Mouse (Mus musculus) heart, postnatal 4 days (tissue): ENCODE data around the gene Phf5a. TPM values are rescaled to one million over a fixed set of nuclear protein-coding genes. Genes with fewer than 3 reads are reported as not detected.

ENCODE experiments used
- DNase-seq: peaks from one replicate; pipeline ENCODE4 v3.0.0; 2021
- total RNA-seq, 2 experiments: library from RNA; stranded (reverse); gene quantifications; 2 replicates each; pipeline ENCODE4 v1.2.3; 2021

Gene Phf5a
- total RNA-seq, 2 experiments from 2014 or later: 57.9 to 58.9 TPM

DNA sequence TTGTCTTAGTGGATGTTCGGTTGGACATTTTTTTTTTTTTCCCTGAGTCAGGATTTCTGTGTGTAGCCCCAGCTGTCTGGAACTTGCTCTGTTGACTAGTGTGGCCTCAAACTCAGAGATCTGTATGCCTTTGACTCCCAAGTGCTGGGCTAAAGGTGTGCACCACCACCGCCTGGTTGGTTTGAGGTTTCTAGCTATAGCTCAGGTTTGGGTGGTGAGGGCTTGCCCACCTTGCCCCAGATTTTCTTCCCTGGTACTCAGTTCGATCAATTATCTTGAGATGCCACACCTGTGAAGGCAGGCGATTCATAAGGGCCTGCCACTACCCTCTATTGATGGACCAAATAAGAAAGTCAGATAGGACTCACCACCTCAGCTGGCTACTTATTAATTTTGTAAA, 24.6 kb downstream of the Phf5a start:
- DNase-seq: no peak

DNA sequence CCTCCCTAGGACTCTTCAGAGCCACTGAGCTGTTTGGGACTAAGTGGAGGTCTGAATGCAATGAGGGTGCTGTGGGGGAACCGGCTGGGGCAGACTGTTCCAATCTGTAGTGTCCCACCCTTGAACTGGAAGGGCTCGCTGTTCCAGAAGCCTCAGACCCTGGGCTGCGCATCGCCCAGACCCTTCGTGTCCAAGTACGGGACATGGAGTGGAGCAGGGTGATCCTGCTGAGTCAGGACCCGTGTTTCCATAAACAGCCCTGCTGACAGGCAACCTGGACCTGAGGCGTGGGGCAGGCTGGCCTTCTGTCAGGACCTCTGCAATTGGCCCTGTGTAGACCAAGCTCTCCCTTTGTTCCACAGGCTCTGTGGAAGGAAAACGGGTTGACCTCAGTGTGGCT, 25.0 kb downstream of the Phf5a start:
- DNase-seq: no peak

DNA sequence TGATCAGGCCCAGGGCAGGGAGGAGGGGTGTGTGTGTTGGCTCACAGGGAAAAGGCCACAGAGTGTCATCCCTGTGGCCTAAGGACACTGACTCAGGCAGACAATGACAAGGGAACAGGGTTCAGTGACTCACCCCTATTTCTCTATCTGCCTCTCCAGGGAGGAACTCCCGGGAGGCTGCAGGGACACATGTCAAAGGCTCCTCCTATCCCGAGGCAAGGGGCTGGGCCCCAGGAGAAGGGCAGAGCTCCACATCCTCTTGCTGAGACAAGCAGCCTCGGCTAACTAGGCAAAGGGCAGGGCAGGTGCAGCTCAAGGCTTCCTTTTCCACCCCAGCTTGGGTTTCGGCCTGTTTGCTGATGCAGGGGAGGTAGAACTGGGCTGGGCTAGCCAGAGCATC, 26.0 kb downstream of the Phf5a start:
- peak; percentile 59 for DNase-seq

DNA sequence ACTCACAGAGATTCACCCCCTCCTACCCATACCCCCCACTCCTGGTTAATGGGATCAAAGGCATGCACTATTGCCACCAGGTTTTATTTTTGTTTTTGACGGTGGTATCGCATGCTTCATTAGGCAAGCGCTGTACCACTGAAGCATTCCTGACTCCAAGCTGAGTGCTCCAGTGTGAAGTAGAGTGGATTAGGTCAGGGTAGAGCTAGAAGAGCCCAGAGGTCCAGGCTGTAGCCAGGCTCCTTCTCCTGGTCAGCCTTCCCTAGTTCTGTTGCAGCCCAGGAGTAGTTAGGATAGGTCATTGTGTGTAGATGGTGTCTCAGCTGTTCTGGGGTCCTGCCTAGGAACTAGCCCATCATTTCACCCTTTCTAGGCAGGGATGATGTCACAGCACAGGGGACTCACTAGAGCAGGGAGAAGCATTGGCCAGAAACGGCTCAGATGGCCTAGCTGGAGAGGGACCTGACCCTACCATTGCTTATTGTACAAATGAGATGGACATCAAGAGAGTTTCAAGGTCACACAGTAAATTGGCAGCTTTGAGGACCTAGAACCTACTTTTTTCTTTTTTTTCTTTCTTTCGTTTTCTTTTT, 26.6 kb downstream of the Phf5a start:
- no peak for DNase-seq

DNA sequence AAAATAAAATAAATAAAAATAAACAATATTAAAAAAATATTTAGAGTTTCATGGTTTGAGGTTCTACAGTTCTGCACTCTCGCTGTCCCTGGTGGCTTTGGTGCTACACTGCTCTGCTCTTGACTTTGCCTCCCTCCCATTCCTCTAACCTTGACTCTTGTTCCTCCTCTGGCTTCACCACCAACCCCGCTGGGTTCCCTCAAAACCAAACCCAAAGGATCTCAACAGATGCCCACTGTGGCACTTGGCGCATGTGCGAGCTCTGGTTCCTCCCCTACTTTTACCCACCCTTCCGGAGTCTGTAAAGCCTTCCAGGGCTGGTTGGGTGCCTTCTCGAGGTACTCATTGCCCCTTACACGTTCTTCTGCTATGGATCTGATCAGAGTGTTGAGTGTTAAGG, 29.4 kb downstream of the Phf5a start:
- DNase-seq: no peak

DNA sequence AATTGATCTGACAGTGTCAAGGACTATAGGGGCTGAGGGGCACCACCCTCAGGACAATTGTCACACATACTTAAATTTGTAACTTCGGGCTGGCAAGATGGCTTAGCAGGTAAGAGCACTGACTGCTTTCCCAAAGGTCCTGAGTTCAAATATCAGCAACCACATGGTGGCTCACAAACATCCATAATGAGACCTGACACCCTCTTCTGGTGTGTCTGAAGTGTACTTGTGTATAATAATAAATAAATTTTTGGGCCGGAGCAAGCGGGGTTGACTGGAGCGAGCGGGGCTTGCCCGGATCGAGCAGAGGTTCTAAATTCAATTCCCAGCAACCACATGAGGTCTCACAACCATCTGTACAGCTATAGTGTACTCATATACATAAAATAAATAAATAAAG, 31.4 kb downstream of the Phf5a start:
- no peak for DNase-seq

DNA sequence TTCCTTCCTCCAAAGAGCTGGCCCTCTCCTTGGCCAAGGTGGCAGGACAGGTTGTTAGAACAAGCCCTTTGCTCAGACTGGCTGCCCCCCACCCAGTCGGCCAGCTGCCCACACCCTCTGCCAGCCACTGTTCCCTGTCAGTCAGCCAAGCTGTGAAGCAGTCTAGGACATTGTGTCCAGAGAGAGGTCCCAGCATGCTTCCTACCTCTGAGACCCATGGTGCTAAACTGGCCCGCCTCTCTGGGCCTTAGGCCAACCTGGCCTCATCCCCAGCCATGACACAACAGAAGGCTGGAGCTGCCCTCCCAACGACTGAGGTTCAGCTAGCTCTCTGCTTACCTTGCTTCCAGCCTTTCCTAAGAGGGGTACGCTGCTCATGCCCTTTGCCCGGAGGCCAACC, 32.1 kb downstream of the Phf5a start:
- peak; percentile 92 for DNase-seq

DNA sequence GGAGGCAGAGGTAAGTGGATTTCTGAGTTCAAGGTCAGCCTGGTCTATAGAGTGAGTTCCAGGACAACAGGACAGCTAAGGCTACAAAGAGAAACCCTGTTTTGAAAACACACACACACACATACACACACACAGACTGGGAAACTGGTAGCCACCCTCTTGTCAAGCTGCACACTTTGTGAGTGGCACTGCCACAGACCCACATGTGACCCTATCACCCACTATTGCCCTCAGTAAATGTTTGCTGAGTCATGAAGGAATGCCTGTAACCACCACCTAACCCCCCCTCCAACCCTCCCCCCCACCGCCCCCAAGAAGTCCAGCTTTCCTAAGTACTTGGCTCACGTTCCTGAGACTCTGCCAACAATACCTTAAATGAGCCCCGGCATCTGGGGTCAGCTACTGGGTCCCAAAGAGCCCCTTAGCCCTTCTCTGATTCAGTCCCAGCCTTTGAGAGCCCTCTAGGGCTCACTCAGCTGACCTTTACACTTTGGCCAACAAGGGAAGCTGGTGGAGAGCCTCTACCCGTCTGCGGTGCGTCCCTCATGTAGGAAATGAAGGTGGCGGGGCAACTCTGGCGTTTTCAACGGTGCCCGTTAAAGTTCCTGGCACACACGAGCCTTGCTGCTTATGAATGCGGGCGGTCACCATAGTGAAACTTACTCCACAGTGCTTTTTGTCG, 33.0 kb downstream of the Phf5a start:
- DNase-seq: peak; percentile 53

DNA sequence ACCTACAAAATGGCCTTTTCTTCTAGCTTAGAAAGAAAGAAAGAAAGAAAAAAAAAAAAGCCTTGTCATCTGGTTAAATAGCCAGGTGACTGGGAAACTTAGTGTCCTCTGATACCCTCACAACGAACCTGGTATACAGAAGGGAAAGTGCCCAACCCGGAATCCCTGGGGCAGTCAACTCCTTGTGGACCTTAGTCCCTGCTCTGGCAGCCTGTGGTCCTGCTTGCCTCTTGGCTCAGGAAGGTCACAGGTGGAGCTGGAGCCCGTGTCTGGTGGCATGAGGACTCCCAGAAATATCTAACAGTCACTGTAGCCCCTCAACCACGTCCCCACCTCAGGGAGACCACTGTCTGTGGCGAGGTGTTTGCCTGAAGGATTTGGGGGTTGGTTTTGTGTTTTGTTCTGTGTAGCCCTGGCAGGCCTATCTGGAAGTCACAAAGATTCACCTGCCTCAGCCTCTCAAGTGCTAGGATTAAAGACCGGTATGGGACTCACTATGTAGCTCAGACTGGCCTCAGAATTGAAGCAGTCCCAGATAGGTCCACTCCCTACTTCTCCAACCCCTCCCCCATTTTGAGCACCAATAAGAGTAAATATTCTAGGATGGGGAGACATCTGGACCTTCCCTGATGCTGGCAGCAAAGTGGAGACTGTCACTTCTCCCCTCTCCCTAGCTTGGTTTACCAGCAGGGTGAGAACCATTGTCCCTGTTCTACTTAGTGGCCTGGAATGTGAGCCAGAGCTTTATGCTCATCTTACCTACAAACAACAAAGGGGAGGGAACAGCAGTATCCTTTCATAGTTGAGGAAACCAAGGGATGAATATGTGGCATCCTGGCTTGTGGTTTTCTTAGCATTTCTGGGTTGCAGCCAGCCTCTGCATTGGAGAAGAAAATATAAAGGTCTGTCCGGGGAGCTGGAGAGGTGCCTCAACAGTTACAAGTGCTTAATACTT, 34.5 kb downstream of the Phf5a start:
- DNase-seq: peak; percentile 12

DNA sequence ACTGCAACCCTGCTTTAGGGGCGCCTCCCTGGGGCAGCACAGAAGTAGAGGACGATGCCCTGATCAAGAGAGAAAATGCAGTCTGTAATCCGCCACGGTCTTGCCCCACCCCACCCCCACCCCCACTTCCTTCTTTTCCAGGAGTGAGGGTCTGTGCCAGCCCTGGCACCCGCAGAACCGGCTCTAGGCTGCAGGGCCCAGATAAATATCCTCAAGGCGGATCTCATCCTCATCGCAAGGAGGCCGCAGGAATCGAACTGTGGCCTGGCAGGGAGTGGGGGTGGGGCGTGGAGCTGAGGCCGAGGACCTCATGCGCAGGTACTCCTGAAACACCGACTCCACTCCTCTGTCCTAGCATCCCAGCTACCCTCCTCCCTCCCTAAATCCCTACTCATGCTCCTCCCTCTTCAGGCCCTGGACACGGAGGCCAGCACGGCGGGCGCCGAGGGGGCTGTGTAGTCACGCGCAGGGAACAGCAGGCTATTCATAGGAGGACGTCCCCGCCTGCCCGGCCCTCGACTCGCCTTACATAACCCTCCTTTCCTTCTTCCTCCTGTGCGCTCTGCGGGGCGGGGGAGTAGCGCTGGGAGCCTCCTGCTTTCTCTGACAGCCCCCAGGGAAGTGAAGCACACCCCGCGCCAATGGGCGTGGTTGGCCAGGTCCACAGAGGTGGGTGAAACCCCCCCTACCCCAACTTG, 35.4 kb downstream of the Phf5a start:
- peak; percentile 93 for DNase-seq

DNA sequence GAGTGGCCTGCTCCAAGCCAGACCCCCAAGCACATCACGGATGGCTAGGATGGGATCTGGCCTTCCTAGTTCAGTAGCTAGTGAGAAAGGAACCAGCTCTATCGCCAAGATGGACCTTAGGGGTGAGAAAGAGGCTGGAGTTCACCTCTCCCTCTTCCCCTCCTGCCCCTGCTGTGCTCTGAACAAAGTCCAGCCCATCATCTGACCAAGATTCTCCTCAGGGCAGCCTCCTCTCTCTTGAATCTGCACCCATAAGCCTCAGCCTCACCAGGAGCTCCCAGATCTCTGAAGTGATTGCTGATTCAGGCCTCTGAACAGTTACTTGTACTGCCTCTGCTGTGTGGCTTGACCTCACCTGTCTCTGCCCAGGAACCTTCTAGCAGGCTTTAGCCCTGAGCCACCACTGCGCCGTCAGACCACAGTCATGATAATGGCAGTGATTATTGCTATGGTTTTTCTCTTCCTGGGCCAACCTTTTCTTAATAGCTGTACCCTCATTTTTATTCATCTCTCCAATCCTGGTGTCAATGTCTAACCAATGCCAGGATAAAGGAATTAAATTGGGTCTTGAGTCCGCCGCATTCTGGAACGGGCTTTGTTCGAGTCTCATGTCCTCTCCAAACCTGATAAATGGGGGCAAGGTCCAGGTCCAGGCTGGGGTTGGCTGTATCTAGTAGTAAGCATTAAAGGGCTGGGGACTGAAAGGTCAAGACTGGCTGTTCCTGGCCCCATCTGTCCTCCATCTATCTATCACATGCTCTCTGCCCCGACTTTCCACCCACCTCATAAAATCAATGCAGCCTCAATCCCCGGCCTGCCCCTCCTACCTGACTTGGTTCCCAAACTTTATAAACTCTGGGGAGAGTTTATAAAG, 36.5 kb downstream of the Phf5a start:
- peak; percentile 10 for DNase-seq

DNA sequence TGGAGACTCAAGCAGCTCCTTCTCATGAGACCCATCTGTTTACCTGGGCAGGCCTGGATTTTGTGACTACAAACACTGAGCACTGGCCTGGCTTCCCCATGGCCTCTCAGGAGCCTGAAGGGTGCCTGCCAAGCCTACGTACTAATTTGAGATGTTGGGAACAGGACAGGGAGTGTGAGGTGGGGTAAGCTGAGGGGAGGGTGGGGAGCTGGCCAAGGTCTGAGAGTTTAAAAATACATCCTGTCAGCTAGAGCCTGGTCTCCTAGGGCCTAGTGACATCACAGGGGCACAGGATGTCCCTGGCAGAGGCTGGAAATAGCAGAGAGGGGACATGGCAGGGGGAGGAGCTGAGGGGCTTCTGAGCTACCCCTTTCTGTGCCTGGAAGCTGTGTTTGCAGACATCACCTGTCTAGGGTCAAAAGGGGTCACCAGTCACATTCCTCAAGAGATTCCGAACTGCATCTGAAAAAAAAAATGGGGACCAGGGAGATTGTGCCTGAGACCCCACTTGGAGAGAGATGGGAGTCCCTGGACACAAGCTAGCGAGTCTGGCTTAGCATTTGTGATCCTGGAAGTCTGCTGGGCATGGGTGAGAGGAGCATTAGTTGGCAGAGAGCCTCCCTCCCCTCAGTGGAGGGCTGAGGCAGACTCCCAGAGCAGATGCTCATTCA, 37.4 kb downstream of the Phf5a start:
- peak; percentile 72 for DNase-seq

DNA sequence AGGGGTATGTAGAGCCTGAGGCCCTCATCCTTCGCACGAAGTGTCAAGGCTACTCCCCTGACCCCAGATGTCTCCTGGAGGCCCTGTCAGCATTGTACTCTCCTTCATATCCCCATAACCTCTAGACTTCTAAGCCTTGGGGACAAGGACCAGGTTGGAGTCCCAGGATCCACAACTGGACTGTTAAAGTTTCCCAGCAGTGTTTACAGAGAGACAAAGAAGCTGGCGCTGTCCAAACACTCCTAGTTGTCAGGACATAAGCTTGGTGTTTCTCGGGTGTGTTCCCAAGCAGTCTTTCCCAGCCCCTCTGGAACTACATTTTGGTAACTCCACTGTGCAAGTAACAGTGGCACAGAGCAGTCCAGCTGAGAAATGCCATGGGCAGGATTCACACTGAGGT, 38.2 kb downstream of the Phf5a start:
- no peak for DNase-seq

DNA sequence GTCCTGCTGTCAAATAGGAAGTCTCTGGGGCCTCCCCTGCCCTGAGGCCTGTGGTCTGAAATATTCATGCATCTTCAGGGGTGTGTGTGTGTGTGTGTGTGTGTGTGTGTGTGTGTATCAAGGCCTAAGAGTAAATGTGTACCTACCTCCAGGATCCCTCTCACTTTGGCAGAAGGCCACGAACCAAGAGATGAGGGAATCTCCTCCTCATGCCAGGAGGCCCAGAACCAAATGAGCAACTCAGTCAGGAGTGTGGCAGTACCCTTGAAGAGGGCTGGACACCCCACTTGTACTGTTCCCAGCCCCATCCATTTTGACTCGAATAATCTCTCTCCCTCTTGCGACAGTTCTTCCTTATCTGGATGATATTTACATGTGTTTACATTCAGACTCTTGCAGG, 39.5 kb downstream of the Phf5a start:
- peak; percentile 17 for DNase-seq

DNA sequence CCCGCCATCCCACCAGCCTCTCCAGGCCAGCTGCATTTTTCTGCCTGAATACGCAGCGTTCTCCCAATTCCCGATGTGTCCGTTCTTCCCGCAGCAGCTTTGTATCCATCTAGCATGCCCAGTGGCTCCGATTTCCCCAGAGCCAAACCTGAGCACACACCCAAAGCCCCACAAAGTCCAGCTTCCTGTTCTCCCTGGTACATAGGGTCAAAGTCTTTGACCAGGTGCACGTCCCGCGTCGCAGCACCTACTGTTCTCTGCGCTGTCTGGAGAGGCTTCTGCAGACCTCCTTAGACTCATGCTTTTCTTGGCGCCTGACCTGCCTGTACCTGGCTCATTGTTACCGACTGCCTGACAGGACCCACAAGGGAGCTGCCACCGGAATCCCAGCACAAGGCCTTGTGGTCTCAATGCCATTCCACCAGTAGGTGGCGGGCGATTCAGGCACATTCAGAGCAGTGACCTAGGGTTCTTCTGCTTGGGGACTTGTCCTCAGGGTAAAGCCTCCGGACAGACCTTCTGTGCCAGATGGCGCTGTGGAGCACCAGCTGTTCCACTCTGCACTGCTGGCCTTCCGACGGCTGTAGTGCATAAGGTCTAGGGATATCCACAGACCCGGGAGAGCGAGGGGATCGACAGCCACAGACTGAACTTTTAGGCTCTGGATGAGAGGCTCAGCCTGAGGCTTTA, 40.4 kb downstream of the Phf5a start:
- DNase-seq: peak; percentile 96

DNA sequence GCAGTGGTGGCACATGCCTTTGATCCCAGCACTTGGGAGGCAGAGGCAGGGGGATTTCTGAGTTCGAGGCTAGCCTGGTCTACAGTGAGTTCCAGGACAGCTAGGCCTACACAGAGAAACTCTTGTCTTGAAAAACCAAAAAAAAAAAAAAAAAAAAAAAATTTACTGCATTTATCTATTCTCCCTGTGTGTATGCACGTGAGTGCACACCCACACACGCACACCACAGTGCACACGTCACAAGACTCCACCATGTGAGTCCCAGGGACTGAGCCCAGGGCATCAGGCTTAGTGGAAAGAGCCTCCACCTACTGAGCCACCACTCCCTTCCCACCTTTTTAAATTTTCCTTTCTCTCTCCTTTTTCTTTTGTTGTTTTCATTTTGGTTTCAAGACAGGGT, 41.2 kb downstream of the Phf5a start:
- no peak for DNase-seq

DNA sequence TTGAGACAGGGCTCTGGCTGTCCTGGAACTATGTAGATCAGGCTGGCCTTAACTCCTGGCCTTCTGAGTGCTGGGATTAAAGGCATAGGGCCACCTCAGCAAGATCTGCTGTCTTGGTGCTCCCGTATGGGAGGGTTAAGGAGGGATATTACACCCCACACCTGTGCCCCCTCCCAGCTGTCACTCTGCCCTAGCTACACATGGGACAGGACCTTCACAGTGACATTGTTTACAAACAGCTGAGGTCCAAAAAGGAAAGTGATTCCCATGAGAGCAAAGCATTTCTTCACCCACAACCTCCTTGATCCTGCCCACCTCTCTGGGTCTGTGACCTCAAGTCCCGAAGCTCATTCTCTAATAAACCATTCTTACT, 42.5 kb downstream of the Phf5a start:
- DNase-seq: no peak

DNA sequence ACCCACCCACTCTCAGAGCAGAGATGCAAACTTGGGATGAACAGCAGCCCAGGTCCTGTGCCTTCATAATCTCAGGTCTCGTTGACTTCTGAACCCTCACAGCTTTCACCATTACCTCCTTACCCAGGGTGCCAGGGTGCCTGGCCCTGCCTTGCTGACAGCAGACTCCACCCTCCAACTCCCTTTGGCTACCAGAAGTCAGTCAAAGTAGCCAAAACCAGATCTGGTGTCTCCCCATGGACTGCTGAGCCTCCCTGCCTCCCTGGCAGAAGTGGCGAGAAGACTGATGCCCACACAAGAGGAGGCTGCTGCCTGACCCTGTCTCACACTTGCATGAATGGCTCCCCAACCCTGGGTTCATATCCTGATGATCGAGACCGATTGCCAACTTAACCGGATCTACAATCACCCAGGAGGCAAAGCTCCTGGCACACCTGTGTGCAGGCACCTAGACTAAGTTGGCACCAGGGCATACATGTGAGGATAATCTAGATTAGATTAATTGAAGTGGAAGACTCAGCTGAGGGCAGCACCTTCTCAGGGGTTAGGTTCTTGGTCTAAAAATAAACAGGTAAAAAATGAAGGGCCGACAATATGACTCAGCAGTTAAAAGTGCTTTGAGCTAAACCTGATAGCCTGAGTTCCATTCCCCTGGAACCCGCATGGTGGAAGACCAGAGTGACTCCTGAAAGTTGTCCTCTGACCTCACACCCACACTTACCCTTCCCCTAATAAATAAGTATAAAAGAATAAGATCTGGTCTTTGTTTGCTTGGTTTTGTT, 43.1 kb downstream of the Phf5a start:
- DNase-seq: no peak

DNA sequence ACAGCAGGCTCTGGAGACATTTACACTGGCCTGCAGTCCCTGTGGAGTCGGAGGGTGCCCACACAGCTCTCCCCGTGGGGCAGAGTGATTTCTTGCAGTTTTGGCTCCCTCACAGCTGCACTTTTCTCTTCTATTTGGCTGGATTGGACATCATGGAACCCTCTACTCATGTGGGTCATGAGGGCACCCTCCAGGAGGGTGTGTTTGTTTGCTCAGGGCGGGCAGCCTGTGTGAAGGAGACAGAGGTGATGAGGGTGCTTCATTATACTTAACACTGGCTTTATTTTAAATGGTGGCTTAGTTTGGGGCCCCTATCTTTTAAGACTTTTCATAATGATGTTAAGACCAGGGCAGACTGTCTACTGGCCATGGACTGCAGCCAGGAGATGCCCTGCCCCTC, 46.9 kb downstream of the Phf5a start:
- no peak for DNase-seq

DNA sequence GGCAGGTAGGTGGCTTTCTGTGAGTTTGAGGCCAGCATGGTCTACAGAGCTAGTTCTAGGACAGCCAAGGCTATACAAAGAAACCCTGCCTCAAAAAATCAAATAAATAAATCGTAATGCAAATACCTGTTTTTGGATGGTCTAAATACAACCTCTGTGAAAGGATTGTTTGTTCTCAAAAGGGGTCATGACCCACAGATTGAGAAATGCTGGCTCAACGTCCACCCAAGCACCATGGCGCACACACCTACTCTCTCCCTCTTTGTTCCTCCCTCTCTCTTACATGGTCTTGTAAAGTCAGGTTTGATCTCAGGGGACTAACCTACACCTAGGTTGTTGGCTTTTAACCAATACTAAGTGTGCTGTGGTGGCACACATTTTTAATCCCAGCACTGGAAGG, 49.1 kb downstream of the Phf5a start:
- no peak for DNase-seq
